Mouse (Mus musculus): Measurements from ENCODE around the gene Hsd17b14.

DNA sequence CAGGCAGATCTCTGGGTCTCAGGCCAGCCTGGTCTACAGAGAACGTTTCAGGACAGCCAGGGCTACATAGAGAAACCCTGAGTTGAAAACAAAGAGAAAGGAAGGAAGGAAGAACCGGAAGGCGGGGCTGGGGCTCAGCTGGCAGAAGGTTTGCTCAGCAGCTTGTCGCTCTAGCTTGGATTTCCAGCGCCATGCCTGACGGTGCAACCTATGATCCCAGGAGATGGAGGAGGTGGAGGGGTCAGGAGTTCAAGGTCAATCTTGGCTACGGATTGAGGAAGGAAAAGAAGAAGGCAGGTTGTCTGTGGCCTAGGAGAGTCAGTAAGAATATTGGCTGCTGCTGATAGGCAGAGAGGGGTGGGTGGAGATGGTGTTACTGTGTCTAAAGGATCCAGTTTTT, 5.5 kb downstream of the Hsd17b14 start:
- no peak for TF ChIP-seq CTCF (conservative IDR thresholded peaks at IDR 0.05; ENCODE audit: low read length)
- no peak for TF ChIP-seq NANOG (IDR thresholded peaks at IDR 0.05; ENCODE audit: borderline replicate concordance, low read length)
